Mouse (Mus musculus) midbrain, embryonic 16.5 days (tissue): ENCODE data around the gene Cyp2j7. TPM values are rescaled to one million over a fixed set of nuclear protein-coding genes. Genes with fewer than 3 reads are reported as not detected.
"Not testable (repeated sequence)": the region's sequence is repeated elsewhere in the genome, so short reads cannot be mapped to it uniquely, and the experiment has no call there.

ENCODE experiments used
- ATAC-seq: fragments of 200-750 bp; cut with Nextera tagmentation; 2 replicates; pipeline ENCODE4 v1.8.0; 2017; ENCODE audit warnings: moderate TSS enrichment
- H3K27ac ChIP-seq: fragments of 300-500 bp; sonication (generic); 2 replicates; pipeline ENCODE4 v1.5.1; 2014; ENCODE audit warnings: mild to moderate bottlenecking, low read length, mixed read lengths
- H3K27me3 ChIP-seq: fragments of 300-500 bp; sonication (generic); 2 replicates; pipeline ENCODE4 v1.6.1; 2014; ENCODE audit warnings: low read depth, low read length, mixed read lengths; ENCODE audit not compliant: control insufficient read depth, insufficient read depth
- H3K36me3 ChIP-seq: fragments of 300-500 bp; sonication (generic); 2 replicates; pipeline ENCODE4 v1.6.1; 2014; ENCODE audit warnings: mild to moderate bottlenecking, low read length, moderate library complexity, mixed read lengths; ENCODE audit not compliant: control insufficient read depth, insufficient read depth
- H3K4me1 ChIP-seq: fragments of 300-500 bp; sonication (generic); 2 replicates; pipeline ENCODE4 v1.6.1; 2014; ENCODE audit warnings: mild to moderate bottlenecking, low read length, mixed read lengths; ENCODE audit not compliant: control insufficient read depth, insufficient read depth
- H3K4me2 ChIP-seq: fragments of 300-500 bp; sonication (generic); 2 replicates; pipeline ENCODE4 v1.6.1; 2014; ENCODE audit warnings: mild to moderate bottlenecking, low read length, mixed read lengths
- H3K4me3 ChIP-seq: fragments of 300-500 bp; sonication (generic); 2 replicates; pipeline ENCODE4 v1.5.1; 2014; ENCODE audit warnings: low read depth, mild to moderate bottlenecking, low read length, moderate library complexity, mixed read lengths
- H3K9ac ChIP-seq: fragments of 300-500 bp; sonication (generic); 2 replicates; pipeline ENCODE4 v1.6.1; 2014; ENCODE audit warnings: low read depth, low read length, mixed read lengths
- H3K9me3 ChIP-seq: fragments of 300-500 bp; sonication (generic); replicated peaks from 2 replicates; pipeline ENCODE4 v1.6.1; 2014; ENCODE audit warnings: mild to moderate bottlenecking, low read length, mixed read lengths; ENCODE audit not compliant: control insufficient read depth, poor library complexity, severe bottlenecking
- WGBS: fragments of 180-500 bp; shearing (Covaris S2); extraction: QIAGEN DNeasy Blood & Tissue Kit; methylation state at CpG from one replicate; pipeline ENCODE4 v1.1.7; 2014; 5-methylcytosine and 5-hydroxymethylcytosine counted together
- polyA plus RNA-seq: library from polyadenylated mRNA; unstranded; fragments of >200 nt; fragmentation: Nextera tagmentation; extraction: Ambion mirVana; gene quantifications from 2 replicates; pipeline ENCODE4 v1.2.1, GENCODE M21; 2015

Gene Cyp2j7
- not detected in 2 replicates for polyA plus RNA-seq

DNA sequence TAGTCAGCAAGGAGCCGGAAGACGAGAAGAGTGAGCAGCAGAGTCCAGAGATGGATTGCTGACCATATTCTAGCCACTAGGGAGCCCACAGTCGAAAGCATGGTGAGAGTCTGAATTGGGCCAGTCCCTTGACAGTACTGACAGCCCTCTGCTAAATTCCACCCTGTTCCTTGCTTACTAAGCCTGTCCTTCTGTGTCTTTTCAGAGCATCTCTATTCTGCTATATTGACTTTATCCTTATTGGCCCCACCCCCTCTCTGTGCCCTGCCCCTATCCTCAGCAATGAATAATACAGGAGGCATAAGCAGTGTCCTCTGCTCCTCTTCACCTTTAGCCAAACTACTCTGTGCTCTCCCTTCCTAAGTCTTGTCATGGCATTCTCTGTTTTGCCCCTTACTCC is at the start of gene Cyp2j7:
Cyp2j7 (minus strand) TSS at position 101 of the 400 bp plus-strand sequence.
- ATAC-seq = no peak
- H3K36me3 ChIP-seq = no peaks in the 10 kb centered on the region
- no peak within 1 kb of the TSS for H3K27ac ChIP-seq
- no peaks in the 10 kb centered on the region for H3K4me1 ChIP-seq
- WGBS = 80% methylated on average over 3 of the region's 3 CpGs
- H3K4me2 ChIP-seq = no peak within 1 kb of the TSS
- H3K9me3 ChIP-seq = no peaks in the 10 kb centered on the region
- no peak within 1 kb of the TSS for H3K4me3 ChIP-seq
- H3K27me3 ChIP-seq = no peaks in the 10 kb centered on the region
- H3K9ac ChIP-seq = no peak within 1 kb of the TSS

DNA sequence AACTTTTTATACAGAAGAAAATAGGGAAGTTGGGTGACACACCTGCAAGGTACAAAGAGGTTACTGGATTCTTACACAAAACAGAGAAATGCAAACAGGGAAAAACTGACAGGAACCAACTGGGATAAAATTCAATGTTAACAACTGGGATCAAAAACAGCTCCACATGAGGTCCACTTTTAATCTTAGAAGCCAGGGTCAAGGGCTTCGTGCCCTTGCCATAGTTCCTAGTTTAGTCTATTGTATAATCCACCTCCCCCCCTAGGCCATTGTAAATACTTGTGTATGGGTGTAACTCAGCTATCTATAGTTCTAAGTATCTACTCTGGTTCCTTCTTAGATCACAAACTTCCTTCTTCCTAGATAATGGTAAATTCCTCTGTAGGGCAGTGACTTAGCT is 40.4 kb upstream of the Cyp2j7 start:
- H3K9ac ChIP-seq, ATAC-seq: not testable (repeated sequence)

DNA sequence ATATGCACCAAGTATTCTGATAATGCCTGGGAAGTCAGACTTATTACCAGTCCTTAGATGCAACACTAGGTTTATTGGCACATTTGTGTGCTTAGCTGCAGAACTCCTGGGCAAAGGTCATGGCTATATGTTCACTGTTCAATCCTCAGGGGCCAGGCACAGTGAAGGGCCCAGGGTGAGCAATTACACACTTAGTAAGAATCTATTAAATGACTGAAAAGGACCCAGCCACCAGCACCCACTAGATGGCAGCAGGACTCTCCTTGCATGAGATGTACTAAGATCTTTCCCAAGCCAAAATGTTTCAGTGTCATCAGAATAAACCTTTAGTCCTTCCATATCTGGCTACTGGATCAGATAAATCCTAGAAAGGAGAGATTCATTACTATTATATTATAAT is 37.4 kb upstream of the Cyp2j7 start:
- Histone ChIP-seq H3K27me3 (no peaks in the 10 kb centered on the region), H3K9me3 (no peaks in the 10 kb centered on the region), H3K4me2 (no peak overlapping the region), H3K27ac (no peak overlapping the region), H3K4me3 (no peak overlapping the region), H3K36me3 (no peaks in the 10 kb centered on the region), H3K9ac (no peak overlapping the region), H3K4me1 (no peaks in the 10 kb centered on the region)
- peak; percentile 71 for ATAC-seq

More for the DNA sequence above, 40.4 kb upstream of the Cyp2j7 start:
- not testable (repeated sequence) for H3K4me2 ChIP-seq, H3K27ac ChIP-seq, H3K4me1 ChIP-seq, H3K27me3 ChIP-seq, H3K4me3 ChIP-seq, H3K36me3 ChIP-seq, H3K9me3 ChIP-seq
- WGBS = 44% methylated on average over 1 of the region's 1 CpGs

DNA sequence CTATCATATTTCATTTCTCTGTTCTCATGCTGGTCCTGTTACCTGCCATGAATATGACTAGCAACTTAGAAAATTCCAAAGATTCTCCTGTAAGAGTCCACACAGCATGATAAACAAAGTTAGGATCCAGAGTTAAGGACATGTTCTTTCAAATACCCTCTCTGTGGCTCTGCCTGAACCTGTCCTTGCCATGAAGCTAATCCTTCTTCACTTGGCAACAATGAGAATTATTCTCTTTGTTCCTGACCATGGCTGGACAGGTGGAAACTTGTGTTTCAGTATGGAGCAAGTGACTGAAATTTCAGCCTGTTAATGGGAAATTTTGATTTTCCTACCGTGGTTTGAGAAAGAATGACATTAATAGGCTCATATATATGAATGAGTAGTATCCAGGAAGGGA is 39.8 kb downstream of the Cyp2j7 start:
- Histone ChIP-seq H3K9me3 (no peaks in the 10 kb centered on the region), H3K9ac (no peak overlapping the region), H3K4me2 (no peak overlapping the region), H3K4me3 (no peak overlapping the region), H3K27me3 (no peaks in the 10 kb centered on the region), H3K27ac (no peak overlapping the region), H3K4me1 (no peaks in the 10 kb centered on the region), H3K36me3 (no peaks in the 10 kb centered on the region)
- ATAC-seq = no peak
- WGBS = 70% methylated on average over 1 of the region's 1 CpGs

DNA sequence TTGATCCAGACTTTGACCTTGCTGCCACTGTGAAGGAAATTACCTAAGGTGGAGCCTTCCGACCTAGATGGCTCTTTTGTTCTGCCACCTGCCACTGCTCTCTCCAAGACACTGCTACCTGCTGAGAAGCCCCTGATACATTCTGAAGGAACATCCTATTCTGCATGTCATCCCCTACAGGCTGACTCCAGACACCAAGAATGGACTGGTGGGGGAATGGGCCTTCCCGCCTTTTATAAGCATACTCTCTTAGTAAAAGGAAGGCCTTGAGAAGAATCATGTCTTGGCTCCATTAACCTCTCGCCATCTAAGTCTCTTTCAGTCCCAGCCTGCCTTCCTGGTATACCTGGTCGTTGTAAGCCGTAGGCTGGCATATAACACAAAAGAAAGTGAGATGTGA is 47.1 kb downstream of the Cyp2j7 start:
- H3K9me3 ChIP-seq, ATAC-seq, H3K4me2 ChIP-seq, H3K4me1 ChIP-seq, H3K27me3 ChIP-seq, H3K9ac ChIP-seq, H3K4me3 ChIP-seq, H3K27ac ChIP-seq, H3K36me3 ChIP-seq: not testable (repeated sequence)
- WGBS = 92% methylated on average over 5 of the region's 5 CpGs

DNA sequence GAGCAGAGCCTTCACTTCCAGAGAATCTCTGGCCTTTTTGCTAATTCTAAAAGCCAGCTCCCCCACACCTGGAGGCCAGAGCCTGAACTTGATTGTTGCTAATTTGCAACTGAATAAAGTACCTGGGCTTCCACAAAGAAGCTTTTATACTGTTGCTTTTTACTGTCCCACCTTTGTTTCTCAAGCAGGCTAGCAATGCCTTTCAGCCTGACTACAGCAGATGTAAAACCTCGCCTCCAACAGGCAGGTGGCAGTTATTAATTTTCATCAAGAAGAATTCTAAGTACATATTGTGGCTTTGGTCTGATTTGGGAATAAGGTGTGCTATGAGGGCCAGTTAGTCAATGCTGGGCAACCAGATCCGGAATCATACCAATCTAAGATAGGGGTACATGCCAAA is 47.8 kb downstream of the Cyp2j7 start:
- H3K36me3 ChIP-seq, ATAC-seq, H3K4me1 ChIP-seq, H3K4me2 ChIP-seq, H3K4me3 ChIP-seq, H3K9ac ChIP-seq, H3K27me3 ChIP-seq, H3K9me3 ChIP-seq, H3K27ac ChIP-seq: not testable (repeated sequence)
- WGBS = 92% methylated on average over 2 of the region's 2 CpGs

DNA sequence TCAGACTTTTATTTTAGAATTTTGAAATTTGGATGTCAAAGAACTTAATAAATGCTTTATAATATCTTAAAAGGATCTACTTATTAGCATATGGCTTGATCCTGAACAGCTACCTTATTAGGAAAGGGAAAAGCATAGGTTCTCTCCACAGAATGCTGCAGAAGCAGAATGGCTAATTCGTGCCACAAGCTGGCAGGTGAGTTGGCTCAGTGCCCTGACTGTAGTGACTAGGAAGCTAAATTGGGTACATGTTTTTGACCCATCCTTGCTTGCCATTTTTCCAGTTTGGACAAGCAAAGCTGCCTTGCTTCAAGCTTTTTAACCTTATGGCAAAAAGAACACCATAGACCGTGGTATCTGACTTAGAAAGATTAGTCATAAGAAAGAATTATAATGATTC is 48.3 kb downstream of the Cyp2j7 start:
- not testable (repeated sequence) for H3K4me2 ChIP-seq, H3K9me3 ChIP-seq, H3K9ac ChIP-seq, ATAC-seq, H3K27me3 ChIP-seq, H3K27ac ChIP-seq, H3K4me1 ChIP-seq, H3K4me3 ChIP-seq, H3K36me3 ChIP-seq
- 95% methylated on average over 2 of the region's 2 CpGs for WGBS

DNA sequence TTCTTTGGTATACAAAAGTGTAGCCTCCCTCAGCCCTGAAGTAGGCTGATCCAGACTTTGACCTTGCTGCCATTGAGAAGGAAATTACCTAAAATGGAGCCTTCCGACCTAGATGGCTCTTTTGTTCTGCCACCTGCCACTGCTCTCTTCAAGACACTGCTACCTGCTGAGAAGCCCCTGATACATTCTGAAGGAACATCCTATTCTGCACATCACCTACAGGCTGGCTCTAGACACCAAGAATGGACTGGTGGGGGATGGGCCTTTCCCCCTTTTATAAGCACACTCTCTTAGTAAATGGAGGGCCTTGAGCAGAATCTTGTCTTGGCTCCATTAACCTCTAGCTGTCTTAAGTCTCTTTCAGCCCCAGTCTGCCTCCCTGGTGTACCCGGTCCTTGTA is 51.7 kb downstream of the Cyp2j7 start:
- not testable (repeated sequence) for H3K27me3 ChIP-seq, ATAC-seq

DNA sequence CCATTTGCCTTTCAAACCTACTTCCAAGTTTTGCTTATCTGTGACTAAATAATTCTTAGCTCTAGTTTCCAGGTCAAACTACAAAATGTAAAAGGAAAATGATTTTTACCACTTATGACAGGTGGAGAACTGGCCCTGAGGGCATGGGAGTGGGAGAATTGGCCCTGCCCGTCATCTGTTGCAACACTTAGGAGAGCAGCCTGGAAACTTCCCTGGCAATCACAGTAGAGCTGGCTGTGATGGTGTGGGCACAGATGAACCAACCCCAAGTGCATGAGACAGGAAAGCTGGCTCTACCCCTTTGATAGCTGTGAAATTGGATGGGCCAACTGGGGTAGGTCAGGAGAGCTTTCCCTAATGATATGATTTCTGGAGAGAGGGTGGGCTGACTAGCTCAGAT is 73.6 kb downstream of the Cyp2j7 start:
- Histone ChIP-seq H3K4me1 (no peaks in the 10 kb centered on the region), H3K27ac (no peak overlapping the region), H3K27me3 (no peaks in the 10 kb centered on the region), H3K4me2 (no peak overlapping the region), H3K9me3 (no peaks in the 10 kb centered on the region), H3K9ac (no peak overlapping the region), H3K4me3 (no peak overlapping the region), H3K36me3 (no peaks in the 10 kb centered on the region)
- 100% methylated on average over 1 of the region's 1 CpGs for WGBS
- ATAC-seq = no peak

More for the DNA sequence above, 51.7 kb downstream of the Cyp2j7 start:
- H3K9me3 ChIP-seq, H3K4me3 ChIP-seq, H3K4me2 ChIP-seq, H3K4me1 ChIP-seq, H3K9ac ChIP-seq, H3K36me3 ChIP-seq, H3K27ac ChIP-seq: not testable (repeated sequence)
- 89% methylated on average over 2 of the region's 2 CpGs for WGBS

DNA sequence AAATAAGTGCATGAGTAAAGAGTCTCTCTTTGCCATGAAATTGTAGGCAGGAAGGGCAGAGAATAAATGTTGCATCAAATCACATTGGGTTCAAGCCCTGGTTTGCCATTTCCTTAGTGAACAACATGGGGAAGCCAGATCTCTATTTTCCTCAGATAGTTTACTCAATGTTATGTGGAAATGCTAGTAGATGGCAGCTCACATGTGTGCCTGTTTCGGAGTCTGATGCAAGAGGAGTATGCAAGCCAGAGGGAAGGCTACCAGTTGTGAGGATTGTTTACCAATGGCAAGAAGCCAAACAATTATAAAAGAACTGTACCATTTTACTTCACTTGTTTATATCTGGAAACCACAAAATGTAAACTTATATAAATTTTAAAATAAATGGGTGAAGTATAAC is 74.9 kb downstream of the Cyp2j7 start:
- Histone ChIP-seq H3K36me3 (no peaks in the 10 kb centered on the region), H3K9ac (no peak overlapping the region), H3K9me3 (no peaks in the 10 kb centered on the region), H3K27me3 (no peaks in the 10 kb centered on the region), H3K4me1 (no peaks in the 10 kb centered on the region), H3K4me2 (no peak overlapping the region), H3K4me3 (no peak overlapping the region), H3K27ac (no peak overlapping the region)
- 95% methylated on average over 1 of the region's 1 CpGs for WGBS
- ATAC-seq = no peak
